Comparison of ENCODE assay signal across 18 mouse cellular contexts in genomic region chr1:141533160-141533559, GRCm38 (mm10).
DNase-seq lines count a peak whose midpoint lies in the region; TF ChIP-seq lines count a peak whose summit lies in the region.
"Had no signal": no experiment of that assay in that cellular context is flagged by ENCODE, and none has a peak within 500 bp of the region (broad histone marks: within the 10 kb centered on the region; RNA-seq: fewer than 3 reads in every experiment).

No protein-coding gene starts in this region.

- TF ChIP-seq EP300 in MEL (IDR thresholded peaks at IDR 0.05; ENCODE audit: low read depth in 1 of 2, low read length in 2 of 2), result 0 out of 4 replicates have a peak, but pooled peaks of 1 of the 2 experiments have one; percentile 28

- no peaks in the 10 kb centered on the region for H3K9me3 ChIP-seq in MEL (replicated peaks; ENCODE audit: insufficient read depth, low read length)
- H3K9me3 ChIP-seq: forebrain, embryonic 10.5 days; hindbrain, embryonic 12.5 days; liver, embryonic 13.5 days; midbrain, embryonic 12.5 days had no signal

- TF ChIP-seq RAD21 in MEL (IDR thresholded peaks at IDR 0.05; ENCODE audit: low read depth, low read length), result no peak

- TF ChIP-seq CTCF in MEL (IDR thresholded peaks at IDR 0.05 in 2 of 3, conservative IDR thresholded peaks at IDR 0.05 in 1 of 3; ENCODE audit: control insufficient read depth in 1 of 3, insufficient read depth in 1 of 3, low read depth in 2 of 3, low read length in 3 of 3, poor library complexity in 1 of 3, severe bottlenecking in 1 of 3), result no peak

- intact Hi-C loops in left cerebral cortex, postnatal 14 days (cut with DNase I), result no loop called here

- peaks cover 0 to 2% of the 10 kb centered on the region in 2 experiments; a peak in 1 of 4 replicates for H3K4me1 ChIP-seq in MEL (ENCODE audit: control insufficient read depth in 1 of 2, insufficient read depth in 2 of 2, low read length in 2 of 2)
- H3K4me1 ChIP-seq: forebrain, embryonic 10.5 days; hindbrain, embryonic 12.5 days; liver, embryonic 13.5 days; midbrain, embryonic 12.5 days had no signal

- H3K9ac ChIP-seq in MEL (ENCODE audit: control insufficient read depth, low read depth, low read length, poor library complexity, severe bottlenecking), result no peak overlapping the region
- H3K9ac ChIP-seq: hindbrain, embryonic 12.5 days; liver, embryonic 13.5 days; lung, embryonic 14.5 days; midbrain, embryonic 12.5 days had no signal

- peak; percentile 20 to 39 for DNase-seq in cerebellum, postnatal 14 days
- no peak for DNase-seq in cerebellum, postnatal 36 days
- peak; percentile 7 to 24 for DNase-seq in left cerebral cortex, postnatal 14 days (ENCODE audit: low spot score in 2 of 2)
- no peak for DNase-seq in left cerebral cortex, adult 8-10 months (ENCODE audit: low spot score in 2 of 2)
- DNase-seq in MEL (ENCODE audit: low read depth, low spot score), result peak; percentile 63
- peak; percentile 7 for DNase-seq in right cerebral cortex, postnatal 14 days
- DNase-seq in layer of hippocampus, adult 9-11 months, result no peak
- no peak for DNase-seq in adrenal gland, postnatal 25 days
- DNase-seq: adrenal gland, adult 8-10 months; cerebellum, adult 9-10 months; kidney, adult 18-20 months; liver, embryonic 13.5 days; lung, embryonic 14.5 days had no signal

- no peaks in the 10 kb centered on the region for H3K79me2 ChIP-seq in MEL (ENCODE audit: control insufficient read depth, insufficient read depth, low read length, poor library complexity)

- no peak for TF ChIP-seq POLR2A in MEL (IDR thresholded peaks at IDR 0.05; ENCODE audit: control insufficient read depth in 1 of 2, insufficient read depth in 1 of 2, low read depth in 1 of 2, low read length in 2 of 2, poor library complexity in 1 of 2)

- peaks cover 0 to 8% of the 10 kb centered on the region in 2 experiments; a peak in 1 of 4 replicates for H3K36me3 ChIP-seq in MEL (ENCODE audit: control insufficient read depth in 1 of 2, insufficient read depth in 2 of 2, low read length in 2 of 2)
- H3K36me3 ChIP-seq: forebrain, embryonic 10.5 days; hindbrain, embryonic 12.5 days; liver, embryonic 13.5 days; midbrain, embryonic 12.5 days had no signal

- H3K27me3 ChIP-seq in MEL (ENCODE audit: control insufficient read depth in 1 of 2, insufficient read depth in 2 of 2, low read length in 2 of 2), result no peaks in the 10 kb centered on the region
- H3K27me3 ChIP-seq: hindbrain, embryonic 12.5 days; liver, embryonic 13.5 days; midbrain, embryonic 12.5 days had no signal

- H3K4me3 ChIP-seq in MEL (ENCODE audit: control insufficient read depth in 1 of 2, insufficient read depth in 1 of 2, low read depth in 2 of 2, low read length in 2 of 2), result no peak overlapping the region
- H3K4me3 ChIP-seq: forebrain, embryonic 10.5 days; hindbrain, embryonic 12.5 days; liver, embryonic 13.5 days; midbrain, embryonic 12.5 days had no signal

- H3K27ac ChIP-seq in MEL (ENCODE audit: control insufficient read depth, low read depth, low read length), result no peak overlapping the region
- H3K27ac ChIP-seq: forebrain, embryonic 10.5 days; hindbrain, embryonic 12.5 days; kidney, postnatal 0 days; liver, embryonic 13.5 days; midbrain, embryonic 12.5 days; stomach, postnatal 0 days had no signal

TF ChIP-seq in MEL, 35 proteins besides CTCF, POLR2A, EP300 and RAD21:
- 0 out of 2 replicates have a peak, but pooled peaks have one; percentile 11 for TF ChIP-seq ZC3H11A (IDR thresholded peaks at IDR 0.05; ENCODE audit: low read depth, low read length)
- TF ChIP-seq KAT2A (conservative IDR thresholded peaks at IDR 0.05; ENCODE audit: low read depth, low read length), result no peak

Comparison
In these comparisons a context has a peak if more than half of its experiments do, and no peak if none do; other contexts are left out.
1. DNase-seq: peak in cerebellum, postnatal 14 days (2 of 2), left cerebral cortex, postnatal 14 days (2 of 2), MEL (single experiment) and right cerebral cortex, postnatal 14 days (single experiment); none in cerebellum, postnatal 36 days (0 of 2), left cerebral cortex, adult 8-10 months (0 of 2), layer of hippocampus, adult 9-11 months (single experiment) and adrenal gland, postnatal 25 days (single experiment).